Mouse (Mus musculus): ENCODE results near the gene Gabbr1.

DNA sequence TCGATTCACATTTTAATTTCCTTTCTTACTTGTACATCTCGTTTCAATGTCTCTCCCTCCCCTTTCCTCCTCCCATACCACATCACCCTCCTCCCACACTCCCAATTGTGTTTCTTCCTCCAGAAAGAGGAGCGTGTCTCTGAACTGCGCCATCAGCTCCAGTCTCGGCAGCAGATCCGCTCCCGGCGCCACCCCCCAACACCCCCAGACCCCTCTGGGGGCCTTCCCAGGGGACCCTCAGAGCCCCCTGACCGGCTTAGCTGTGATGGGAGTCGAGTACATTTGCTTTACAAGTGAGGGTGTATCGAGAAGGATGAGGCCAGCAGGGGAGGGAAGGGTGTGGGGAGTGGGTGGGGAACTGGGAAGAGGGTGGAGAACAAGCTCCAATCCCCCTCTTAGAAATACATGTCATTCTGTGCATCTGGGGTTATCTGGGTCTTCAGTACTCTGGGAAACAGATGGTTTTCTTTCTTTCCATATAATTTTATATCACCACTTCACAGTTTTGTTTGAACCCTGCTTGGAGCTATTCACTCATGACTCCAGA is 27.0 kb downstream of the Gabbr1 start:
- no peak for TF ChIP-seq UBTF (IDR thresholded peaks at IDR 0.05; ENCODE audit: low read depth, low read length)
- TF ChIP-seq POLR2A (IDR thresholded peaks at IDR 0.05; ENCODE audit: low read depth, low read length), result no peak
- TF ChIP-seq MEF2A (IDR thresholded peaks at IDR 0.05; ENCODE audit: borderline replicate concordance, low read depth, low read length), result no peak
- TF ChIP-seq IRF4 (IDR thresholded peaks at IDR 0.05; ENCODE audit: low read depth, low read length), result no peak
- TF ChIP-seq MAZ (IDR thresholded peaks at IDR 0.05; ENCODE audit: low read depth, low read length), result no peak
- TF ChIP-seq RCOR1 (conservative IDR thresholded peaks at IDR 0.05; ENCODE audit: low read depth, low read length), result no peak
- TF ChIP-seq EP300 (IDR thresholded peaks at IDR 0.05; ENCODE audit: low read length), result no peak
- TF ChIP-seq MYC (IDR thresholded peaks at IDR 0.05; ENCODE audit: low read depth, low read length), result no peak
